Mouse (Mus musculus) bone marrow macrophage, adult 2 months (primary cell): ENCODE results near the gene Cfap74.

Experiments
- CTCF ChIP-seq: IDR thresholded peaks from 2 replicates; pipeline ENCODE4 v1.5.1; 2012; ENCODE audit warnings: low read depth, mild to moderate bottlenecking, low read length, moderate library complexity
- POLR2A ChIP-seq: IDR thresholded peaks from 2 replicates; pipeline ENCODE4 v1.6.1; 2012; ENCODE audit warnings: mild to moderate bottlenecking, low read depth, low read length, borderline replicate concordance

GRCm38 (mm10) chr4:155510981-155511380 is 102.0 kb downstream of the Cfap74 start:
- TF ChIP-seq CTCF: no peak
- TF ChIP-seq POLR2A: no peak
